Mouse (Mus musculus): ENCODE measurements around the gene Rpl9.
A peak's percentile ranks its signal among the peaks of the same experiment; 100 is the strongest.

GRCm38 (mm10) chr5:65435363-65435805, 44.1 kb upstream of the Rpl9 start:
- TF ChIP-seq CTCF (IDR thresholded peaks at IDR 0.05; ENCODE audit: insufficient read depth, low read length) (no peak), POLR2A (IDR thresholded peaks at IDR 0.05; ENCODE audit: borderline replicate concordance, extremely low read depth, low read depth, low read length) (peak; percentile 55; the same call in 1 of the 2 replicates)

Measured in lung, adult 2 months (tissue).